Mouse (Mus musculus): ENCODE results near the gene Nfe2l1.
"Not testable (repeated sequence)": the region's sequence is repeated elsewhere in the genome, so short reads cannot be mapped to it uniquely, and the experiment has no call there.

Gene Nfe2l1

DNA sequence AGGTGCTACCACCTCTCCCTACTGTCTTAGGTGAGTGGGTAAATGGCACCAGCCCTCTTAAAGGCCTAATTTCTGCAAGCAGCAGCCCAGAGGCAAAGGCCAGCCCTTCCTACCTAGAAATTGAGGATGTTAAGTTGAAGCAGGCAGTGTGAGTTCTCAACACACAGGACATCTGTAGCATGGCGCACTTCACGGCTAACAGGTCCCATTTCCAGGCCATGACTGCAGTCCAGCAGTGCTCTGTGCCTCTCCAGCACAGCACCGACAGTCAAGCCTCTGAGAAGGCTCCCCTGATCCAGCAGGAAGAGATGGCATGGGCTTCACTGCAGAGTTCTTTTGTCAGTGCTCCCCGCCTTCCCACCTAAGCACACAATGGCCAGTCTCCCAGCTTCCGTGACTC, 12.8 kb downstream of the Nfe2l1 start:
- no peak for DNase-seq

GRCm38 (mm10) chr11:96816494-96816893, 13.3 kb downstream of the Nfe2l1 start:
- no peak for DNase-seq

GRCm38 (mm10) chr11:96815895-96816294, 13.9 kb downstream of the Nfe2l1 start:
- DNase-seq: no peak

GRCm38 (mm10) chr11:96814443-96814842, 15.3 kb downstream of the Nfe2l1 start:
- DNase-seq: no peak

DNA sequence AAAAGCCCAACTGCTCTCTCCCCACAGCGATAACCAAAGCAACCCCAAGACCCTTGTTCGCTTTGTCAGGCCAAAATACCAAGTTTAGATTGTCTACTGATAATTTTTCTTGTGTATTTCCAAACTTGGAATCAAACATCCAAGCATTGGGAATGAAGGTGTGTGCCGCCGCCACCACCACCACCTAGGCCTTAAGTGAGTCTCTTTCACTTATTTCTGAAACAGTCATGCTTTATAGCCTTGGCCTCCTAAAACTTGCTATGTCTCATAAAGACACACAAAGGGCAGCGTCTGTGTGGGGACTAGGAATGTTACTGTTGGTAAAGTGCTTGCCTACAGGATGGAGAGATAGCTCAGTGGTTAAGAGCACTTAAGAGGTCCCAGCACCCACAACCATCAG, 15.8 kb downstream of the Nfe2l1 start:
- no peak for DNase-seq

DNA sequence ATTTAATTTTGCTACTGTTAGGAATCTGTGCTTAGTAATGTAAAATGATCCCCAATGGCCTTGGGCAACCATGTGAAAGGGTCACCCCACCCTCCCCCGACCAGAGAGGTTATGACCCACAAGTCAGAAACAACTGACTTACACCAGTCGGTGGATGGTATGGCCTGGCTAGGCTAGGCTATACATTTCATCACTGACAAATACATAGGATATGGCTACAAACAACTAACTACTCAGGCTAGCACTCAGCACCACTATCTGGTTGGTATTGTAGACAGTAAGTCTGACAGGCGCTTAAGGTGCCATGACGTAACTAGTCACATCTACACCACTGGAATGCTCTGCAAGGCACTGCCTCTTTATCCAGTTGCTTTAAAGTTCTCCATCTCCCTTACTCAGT, 16.3 kb downstream of the Nfe2l1 start:
- DNase-seq: no peak

DNA sequence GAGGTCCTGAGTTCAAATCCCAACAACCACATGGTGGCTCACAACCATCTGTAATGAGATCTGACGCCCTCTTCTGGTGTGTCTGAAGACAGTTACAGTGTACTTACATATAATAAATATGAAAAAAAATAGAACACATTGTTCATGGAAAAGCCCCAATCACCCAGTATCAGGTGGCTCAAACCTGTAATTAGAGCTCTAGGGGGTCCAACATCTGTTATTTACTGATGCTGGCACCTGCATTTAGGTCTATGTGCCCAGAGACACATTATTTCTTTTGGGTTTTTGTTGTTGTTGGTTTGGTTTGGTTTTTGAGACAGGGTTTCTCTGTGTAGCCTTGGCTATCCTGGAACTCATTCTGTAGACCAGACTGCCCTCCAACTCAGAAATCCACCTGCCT, 18.6 kb downstream of the Nfe2l1 start:
- not testable (repeated sequence) for DNase-seq

DNA sequence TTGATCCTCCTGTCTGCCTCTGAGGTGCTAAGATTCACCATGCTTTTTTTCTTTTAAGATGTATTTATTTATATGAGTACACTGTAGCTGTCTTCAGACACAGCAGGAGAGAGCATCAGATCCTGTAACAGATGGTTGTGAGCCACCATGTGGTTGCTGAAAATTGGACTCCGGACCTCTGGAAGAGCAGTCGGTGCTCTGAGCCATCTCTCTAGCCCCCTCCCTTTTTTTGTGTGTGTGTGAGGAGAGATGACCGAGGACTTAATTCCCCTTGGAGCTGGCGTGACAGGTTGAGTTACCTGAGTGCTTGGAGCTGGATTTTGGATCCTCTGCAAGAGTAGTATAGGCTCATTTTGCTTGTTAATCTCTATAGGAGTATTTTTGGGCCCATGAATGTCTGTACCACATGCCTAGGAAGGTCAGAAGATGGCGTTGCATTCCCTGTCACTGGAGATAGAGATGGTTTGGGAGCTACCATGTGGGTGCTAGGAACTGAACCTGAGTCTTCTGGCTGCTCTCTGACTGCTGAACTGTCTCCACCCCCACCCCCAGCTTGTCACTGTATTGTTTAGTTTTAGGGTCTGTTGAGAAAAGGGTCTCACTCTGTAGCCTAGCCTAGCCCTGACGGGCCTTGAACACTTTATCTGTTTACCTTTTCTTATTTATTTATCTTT, 20.1 kb downstream of the Nfe2l1 start:
- DNase-seq: no peak

GRCm38 (mm10) chr11:96808066-96808465, 21.7 kb downstream of the Nfe2l1 start:
- DNase-seq: no peak

DNA sequence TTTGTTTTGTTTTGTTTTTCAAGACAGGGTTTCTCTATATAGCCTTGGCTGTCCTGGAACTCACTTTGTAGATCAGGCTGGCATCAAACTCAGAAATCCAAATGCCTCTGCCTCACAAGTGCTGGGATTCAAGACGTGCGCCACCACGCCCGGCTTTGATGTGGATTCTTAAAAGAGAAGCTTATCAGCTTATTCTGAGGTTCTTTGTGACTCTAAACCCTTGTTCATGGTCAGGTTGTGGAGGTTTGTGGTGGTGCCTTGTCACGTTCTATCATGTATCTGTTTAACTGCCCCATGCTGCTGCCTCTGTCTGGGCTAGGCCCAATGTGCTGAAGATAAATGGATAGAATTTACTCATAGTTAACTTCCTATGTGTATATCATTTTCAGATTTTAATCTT, 24.2 kb downstream of the Nfe2l1 start:
- no peak for DNase-seq

- DNase-seq: no peak
Measured at GRCm38 (mm10) chr11:96799511-96799910, 30.3 kb downstream of the Nfe2l1 start.

- no peak for DNase-seq
Measured at GRCm38 (mm10) chr11:96796586-96796985, 33.2 kb downstream of the Nfe2l1 start.

DNA sequence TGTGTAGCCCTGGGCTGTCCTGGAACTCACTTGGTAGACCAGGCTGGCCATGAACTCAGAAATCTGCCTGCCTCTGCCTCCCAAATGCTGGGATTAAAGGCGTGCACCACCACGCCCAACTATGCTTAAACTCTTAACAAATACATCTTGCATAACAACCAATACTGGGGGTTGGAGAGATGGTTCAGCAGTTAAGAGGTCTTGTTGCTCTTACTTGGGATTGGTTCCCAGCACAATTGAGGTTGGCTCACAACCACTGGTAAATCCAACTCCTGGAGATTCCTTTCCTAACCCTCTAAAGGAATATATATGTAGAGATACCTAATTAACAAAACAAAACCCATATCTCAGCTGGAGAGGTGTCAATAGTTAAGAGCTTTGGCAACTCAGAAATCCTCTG, 33.7 kb downstream of the Nfe2l1 start:
- no peak for DNase-seq

GRCm38 (mm10) chr11:96795491-96795890, 34.3 kb downstream of the Nfe2l1 start:
- DNase-seq: no peak

GRCm38 (mm10) chr11:96790681-96791080, 39.1 kb downstream of the Nfe2l1 start:
- DNase-seq: no peak

GRCm38 (mm10) chr11:96789990-96790389, 39.8 kb downstream of the Nfe2l1 start:
- no peak for DNase-seq

- DNase-seq: peak; percentile 95
Measured at GRCm38 (mm10) chr11:96788871-96789795, 40.6 kb downstream of the Nfe2l1 start, which contains the start of gene Cbx1. Gene Cbx1 (plus strand): TSS chr11:96789127.

DNA sequence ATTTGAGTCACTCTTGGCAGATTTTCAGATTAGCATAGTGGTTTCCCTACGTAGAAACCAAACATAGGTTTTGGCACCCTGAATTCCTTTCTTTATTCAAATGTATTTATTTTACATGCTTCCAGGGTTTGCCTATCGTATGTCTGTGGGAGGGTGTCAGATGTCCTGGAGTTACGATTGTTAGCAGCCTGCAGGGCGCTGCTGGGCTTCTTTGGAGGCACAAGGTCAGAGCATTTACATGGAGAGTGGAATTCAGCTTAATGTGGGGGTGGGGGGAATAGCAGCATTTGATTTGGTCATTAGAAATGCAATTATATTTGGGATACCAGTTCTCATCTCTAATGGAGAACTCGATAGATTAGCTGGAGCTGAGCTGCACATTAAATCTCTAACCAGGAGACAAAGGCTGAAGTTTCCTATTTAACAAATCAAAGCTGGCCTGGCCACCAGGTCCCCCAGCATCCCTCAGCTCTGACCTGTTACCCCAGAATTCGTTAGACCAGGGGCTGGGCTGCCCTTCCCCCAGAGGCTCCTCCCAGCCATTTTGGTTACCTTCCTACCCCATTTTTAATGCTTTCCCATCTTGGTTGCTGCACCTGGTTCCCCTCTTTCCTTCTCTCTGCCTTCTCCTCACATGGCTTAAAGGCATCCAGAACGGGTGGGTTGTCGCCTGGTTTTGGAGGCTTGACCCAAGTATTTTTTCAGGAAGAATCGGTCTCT, 42.9 kb downstream of the Nfe2l1 start:
- no peak for DNase-seq

GRCm38 (mm10) chr11:96784847-96785246, 44.9 kb downstream of the Nfe2l1 start:
- peak; percentile 87 for DNase-seq

DNA sequence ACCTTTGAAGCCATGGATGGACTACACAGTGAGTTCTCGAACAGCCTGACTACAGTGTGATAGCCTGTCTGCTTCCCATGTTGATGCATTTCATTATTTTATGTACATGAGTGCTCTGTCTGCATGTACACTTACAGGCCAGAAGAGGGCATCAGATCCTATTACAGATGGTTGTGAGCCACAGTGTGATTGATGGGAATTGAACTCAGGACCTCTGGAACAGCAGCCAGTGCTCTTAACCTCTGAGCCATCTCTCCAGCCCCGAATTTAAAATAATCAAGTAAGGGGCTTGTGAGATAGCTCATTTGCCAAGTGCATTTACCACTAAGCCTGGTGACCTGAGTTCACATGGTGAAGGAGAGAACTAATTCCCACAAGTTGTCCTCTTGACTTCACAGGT, 48.3 kb downstream of the Nfe2l1 start:
- DNase-seq: no peak

DNA sequence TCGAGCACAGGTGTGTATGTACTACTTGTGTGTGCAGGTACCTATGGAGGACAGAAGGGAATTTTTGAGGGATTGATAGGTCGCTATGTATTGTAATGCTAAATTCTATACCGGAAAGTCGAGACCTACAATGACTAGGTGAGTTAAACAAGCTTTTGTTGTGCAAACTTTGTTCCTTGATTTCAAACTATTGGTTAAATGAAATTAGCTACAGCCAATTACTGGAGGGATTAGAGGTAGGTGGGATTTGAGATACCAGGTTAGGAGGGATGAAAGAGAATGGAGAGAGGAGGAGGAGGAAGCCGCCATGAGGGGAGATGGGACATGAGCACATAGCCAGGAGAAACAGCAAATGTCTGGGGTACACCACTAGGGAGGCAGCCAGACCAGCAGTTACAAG, 49.5 kb downstream of the Nfe2l1 start:
- no peak for DNase-seq

DNA sequence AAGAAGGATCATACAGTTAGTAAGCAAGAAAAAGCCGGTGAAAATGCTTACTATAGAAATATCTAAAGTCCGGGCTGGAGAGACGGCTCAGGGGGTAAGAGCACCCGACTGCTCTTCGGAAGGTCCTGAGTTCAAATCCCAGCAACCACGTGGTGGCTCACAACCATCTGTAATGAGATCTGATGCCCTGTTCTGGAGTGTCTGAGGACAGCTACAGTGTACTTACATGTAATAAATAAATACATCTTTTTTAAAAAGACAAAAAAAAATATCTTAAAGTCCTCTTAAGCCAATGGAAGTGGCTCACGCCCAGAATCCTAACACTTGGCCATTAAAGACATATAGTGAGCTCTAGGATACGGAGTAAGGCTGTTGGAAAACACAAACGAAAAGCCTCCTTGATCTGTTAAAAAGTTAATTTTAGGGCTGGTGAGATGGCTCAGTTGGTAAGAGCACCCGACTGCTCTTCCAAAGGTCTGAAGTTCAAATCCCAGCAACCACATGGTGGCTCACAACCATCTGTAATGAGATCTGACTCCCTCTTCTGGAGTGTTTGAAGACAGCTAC, 51.6 kb downstream of the Nfe2l1 start:
- not testable (repeated sequence) for DNase-seq

All from kidney, postnatal 10 days (tissue).